Mouse (Mus musculus): ENCODE results near the gene Smpdl3a. TPM values are rescaled to one million over a fixed set of nuclear protein-coding genes. Genes with fewer than 3 reads are reported as not detected.

The Smpdl3a gene
- 30.6 and 32.6 TPM in 2 replicates for polyA plus RNA-seq (2012; rRNA removed)

DNA sequence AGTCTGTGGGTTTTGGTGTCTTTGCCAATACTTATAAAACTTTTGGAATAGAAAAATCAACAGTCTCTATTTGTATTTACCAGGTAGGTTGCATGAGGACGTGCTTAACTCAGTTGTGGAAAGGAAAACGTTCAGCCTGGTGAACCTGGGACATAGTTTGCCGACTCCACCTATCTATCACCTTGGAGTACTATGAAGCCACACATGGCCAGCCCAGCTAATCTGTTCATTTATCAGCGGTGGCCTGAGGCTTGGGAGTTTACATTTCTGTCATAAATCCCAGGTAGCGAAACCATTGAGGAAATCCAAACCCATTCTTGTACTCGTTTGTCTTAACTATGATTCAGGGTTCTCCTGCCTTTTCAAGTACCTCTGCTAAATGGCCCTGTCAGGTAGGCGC lies at the start of gene Smpdl3a:
Gene Smpdl3a, plus strand, starts transcription at position 318 of the 400 bp plus-strand sequence.

DNA sequence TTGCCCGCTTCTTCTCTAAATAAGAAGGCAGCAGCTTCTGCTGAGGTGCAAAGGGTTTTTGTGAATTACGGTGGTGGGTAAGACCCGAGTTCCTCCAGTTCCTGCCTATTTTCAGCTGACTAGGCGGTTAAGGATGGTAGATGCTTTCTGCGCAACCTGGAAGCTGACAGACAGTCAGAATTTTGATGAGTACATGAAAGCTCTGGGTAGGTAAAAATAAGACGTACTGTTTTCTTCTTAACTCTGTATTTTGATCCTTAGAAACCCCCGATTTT lies 9.3 kb upstream of the Smpdl3a start, which contains the start of gene Fabp7:
Gene Fabp7, plus strand, starts transcription at position 6 of the 275 bp plus-strand sequence.

Other genes with a start within 250 kb of the Smpdl3a start
- 1.1 and 1.5 TPM in 2 replicates for gene Pkib, start 162.4 kb upstream of the Smpdl3a start, polyA plus RNA-seq (2012; rRNA removed)
- 0.57 and 0.77 TPM in 2 replicates for gene Fabp7, start 9.5 kb upstream of the Smpdl3a start, polyA plus RNA-seq (2012; rRNA removed)

Measured in liver, embryonic 18 days (tissue).